Mouse (Mus musculus) E14TG2a.4 (cell line): Measurements from ENCODE around the gene Arl4c.
"Not testable (repeated sequence)": the region's sequence is repeated elsewhere in the genome, so short reads cannot be mapped to it uniquely, and the experiment has no call there.

Source experiments
- CTCF ChIP-seq: conservative IDR thresholded peaks from 2 replicates; pipeline ENCODE4 v1.5.1; 2014; ENCODE audit warnings: low read length
- POU5F1 ChIP-seq: IDR thresholded peaks from 2 replicates; pipeline ENCODE4 v1.6.1; 2014; ENCODE audit warnings: low read length, borderline replicate concordance

GRCm38 (mm10) chr1:88636579-88637161 is 65.4 kb downstream of the Arl4c start:
- not testable (repeated sequence) for TF ChIP-seq CTCF, POU5F1
